Mouse (Mus musculus) macrophage (primary cell): ENCODE data around the gene Krt78. TPM values are rescaled to one million over a fixed set of nuclear protein-coding genes. Genes with fewer than 3 reads are reported as not detected.

Experiments
- polyA plus RNA-seq: library from polyadenylated mRNA; stranded (reverse); fragments of 250-400 nt; gene quantifications from 3 replicates; pipeline ENCODE4 v1.2.4, GENCODE M21; 2018; ENCODE audit warnings: inconsistent platforms

Gene Krt78
- polyA plus RNA-seq, 1 experiment from 2014 or later: not detected

Other genes starting within 250 kb of the Krt78 start
- gene Krt5, start 241.4 kb downstream of the Krt78 start, polyA plus RNA-seq: not detected in 3 replicates
- gene Krt71, start 211.2 kb downstream of the Krt78 start, polyA plus RNA-seq: not detected in 3 replicates
- gene Krt72, start 167.8 kb downstream of the Krt78 start, polyA plus RNA-seq: not detected in 3 replicates
- gene Krt73, start 151.9 kb downstream of the Krt78 start, polyA plus RNA-seq: not detected in 3 replicates
- not detected in 3 replicates for gene Krt2, start 136.1 kb downstream of the Krt78 start, polyA plus RNA-seq
- not detected in 3 replicates for gene Krt1, start 103.5 kb downstream of the Krt78 start, polyA plus RNA-seq
- not detected in 3 replicates for gene Krt77, start 84.6 kb downstream of the Krt78 start, polyA plus RNA-seq
- gene Krt76, start 61.4 kb downstream of the Krt78 start, polyA plus RNA-seq: not detected in 3 replicates
- gene Krt4, start 29.6 kb downstream of the Krt78 start, polyA plus RNA-seq: not detected in 3 replicates
- gene Krt79, start 14.0 kb downstream of the Krt78 start, polyA plus RNA-seq: not detected in 3 replicates
- gene Krt8, start 50.2 kb upstream of the Krt78 start, polyA plus RNA-seq: not detected in 3 replicates
- not detected in 3 replicates for gene Krt18, start 73.9 kb upstream of the Krt78 start, polyA plus RNA-seq
- gene Eif4b, start 119.5 kb upstream of the Krt78 start, polyA plus RNA-seq: 153 to 214 TPM (median 191 TPM) in 3 replicates
- 0.37 to 0.66 TPM in 2 of 3 replicates, not detected in the other for gene Tns2, start 146.1 kb upstream of the Krt78 start, polyA plus RNA-seq
- gene Spryd3, start 181.9 kb upstream of the Krt78 start, polyA plus RNA-seq: 22.0 to 28.2 TPM (median 22.5 TPM) in 3 replicates
- gene Igfbp6, start 190.1 kb upstream of the Krt78 start, polyA plus RNA-seq: not detected in 3 replicates
- gene Soat2, start 196.2 kb upstream of the Krt78 start, polyA plus RNA-seq: 0.06 to 0.15 TPM in 2 of 3 replicates, not detected in the other
- 18.5 to 29.1 TPM (median 19.8 TPM) in 3 replicates for gene Zfp740, start 249.0 kb upstream of the Krt78 start, polyA plus RNA-seq